Mouse (Mus musculus) midbrain, embryonic 13.5 days (tissue): ENCODE results near the gene Abhd16a. TPM values are rescaled to one million over a fixed set of nuclear protein-coding genes. Genes with fewer than 3 reads are reported as not detected.
"Not testable (repeated sequence)": the region's sequence is repeated elsewhere in the genome, so short reads cannot be mapped to it uniquely, and the experiment has no call there.

Experiments
- ATAC-seq: fragments of 200-750 bp; cut with Nextera tagmentation; 2 replicates; pipeline ENCODE4 v1.8.0; 2017; ENCODE audit warnings: mild to moderate bottlenecking, moderate TSS enrichment, moderate library complexity
- H3K27ac ChIP-seq: fragments of 300-500 bp; sonication (generic); 2 replicates; pipeline ENCODE4 v1.5.1; 2015; ENCODE audit warnings: inconsistent platforms, mild to moderate bottlenecking, moderate library complexity
- H3K27me3 ChIP-seq: fragments of 300-500 bp; sonication (generic); 2 replicates; pipeline ENCODE4 v1.6.1; 2015; ENCODE audit warnings: mild to moderate bottlenecking, inconsistent platforms
- H3K36me3 ChIP-seq: fragments of 300-500 bp; sonication (generic); 2 replicates; pipeline ENCODE4 v1.6.1; 2015; ENCODE audit warnings: mild to moderate bottlenecking, inconsistent platforms
- H3K4me1 ChIP-seq: fragments of 300-500 bp; sonication (generic); replicated peaks from 2 replicates; pipeline ENCODE4 v1.6.1; 2015; ENCODE audit warnings: inconsistent platforms
- H3K4me2 ChIP-seq: fragments of 300-500 bp; sonication (generic); replicated peaks from 2 replicates; pipeline ENCODE4 v1.6.1; 2015; ENCODE audit warnings: moderate library complexity, mild to moderate bottlenecking, inconsistent platforms
- H3K4me3 ChIP-seq: fragments of 300-500 bp; sonication (generic); replicated peaks from 2 replicates; pipeline ENCODE4 v1.5.1; 2015; ENCODE audit warnings: mild to moderate bottlenecking, inconsistent platforms
- H3K9ac ChIP-seq: fragments of 300-500 bp; sonication (generic); replicated peaks from 2 replicates; pipeline ENCODE4 v1.6.1; 2015; ENCODE audit warnings: mild to moderate bottlenecking, inconsistent platforms
- H3K9me3 ChIP-seq: fragments of 300-500 bp; sonication (generic); 2 replicates; pipeline ENCODE4 v1.6.1; 2016; ENCODE audit warnings: mild to moderate bottlenecking, inconsistent platforms
- WGBS: fragments of 180-500 bp; shearing (Covaris S2); methylation state at CpG from one replicate; pipeline ENCODE4 v1.1.7; 2015; 5-methylcytosine and 5-hydroxymethylcytosine counted together
- polyA plus RNA-seq: library from polyadenylated mRNA; unstranded; fragments of >200 nt; fragmentation: Nextera tagmentation; extraction: Ambion mirVana; gene quantifications from 2 replicates; pipeline ENCODE4 v1.2.1, GENCODE M21; 2015

The Abhd16a gene
- polyA plus RNA-seq, 1 experiment from 2014 or later: 86.5 TPM

- no peak for ATAC-seq
- no peak within 1 kb of the TSS for H3K4me2 ChIP-seq
- peaks cover 10% of the 10 kb centered on the region for H3K36me3 ChIP-seq
- H3K4me1 ChIP-seq: peaks cover 7% of the 10 kb centered on the region
- H3K27me3 ChIP-seq: no peaks in the 10 kb centered on the region
- H3K9ac ChIP-seq: 0 out of 2 replicates have a peak within 1 kb of the TSS, but pooled peaks have one; percentile 15
- H3K9me3 ChIP-seq: no peaks in the 10 kb centered on the region
- 87% methylated on average over 6 of the region's 6 CpGs for WGBS
- no peak within 1 kb of the TSS for H3K27ac ChIP-seq
- no peak within 1 kb of the TSS for H3K4me3 ChIP-seq
Measured at GRCm38 (mm10) chr17:35108097-35108496, 19.0 kb downstream of the Abhd16a start, which contains the start of gene Ly6g5c. Gene Ly6g5c, plus strand, starts transcription at chr17:35108279.

- WGBS: 71% methylated on average over 9 of the region's 9 CpGs
- H3K9ac ChIP-seq: no peak overlapping the region
- ATAC-seq: no peak
Measured at GRCm38 (mm10) chr17:35111774-35112173, 22.7 kb downstream of the Abhd16a start.

GRCm38 (mm10) chr17:35115046-35116019 is 26.3 kb downstream of the Abhd16a start, which contains the start of gene Ly6g5b:
Gene Ly6g5b, minus strand, starts transcription at chr17:35115428.
- peaks cover 52% of the 10 kb centered on the region for H3K36me3 ChIP-seq

More at GRCm38 (mm10) chr17:35111774-35112173, 22.7 kb downstream of the Abhd16a start:
- H3K4me3 ChIP-seq: no peak overlapping the region
- no peaks in the 10 kb centered on the region for H3K4me1 ChIP-seq
- H3K27ac ChIP-seq: no peak overlapping the region
- H3K9me3 ChIP-seq: no peaks in the 10 kb centered on the region
- no peaks in the 10 kb centered on the region for H3K27me3 ChIP-seq
- no peak overlapping the region for H3K4me2 ChIP-seq
- peaks cover 28% of the 10 kb centered on the region for H3K36me3 ChIP-seq

GRCm38 (mm10) chr17:35120745-35121142 is 31.7 kb downstream of the Abhd16a start:
- Histone ChIP-seq H3K27ac (peak overlapping the region; percentile 57), H3K4me3 (peak overlapping the region; percentile 94), H3K9ac (peak overlapping the region; percentile 97), H3K4me2 (peak overlapping the region; percentile 98), H3K27me3 (no peaks in the 10 kb centered on the region), H3K36me3 (peaks cover 53% of the 10 kb centered on the region), H3K9me3 (no peaks in the 10 kb centered on the region), H3K4me1 (peaks cover 30% of the 10 kb centered on the region)
- no peak for ATAC-seq
- under 1% methylated on average over 33 of the region's 33 CpGs for WGBS

More at GRCm38 (mm10) chr17:35115046-35116019, 26.3 kb downstream of the Abhd16a start, which contains the start of gene Ly6g5b:
- Histone ChIP-seq H3K27ac (no peak within 1 kb of the TSS), H3K4me2 (no peak within 1 kb of the TSS), H3K27me3 (no peaks in the 10 kb centered on the region), H3K9ac (0 out of 2 replicates have a peak within 1 kb of the TSS, but pooled peaks have one; percentile 14), H3K4me3 (no peak within 1 kb of the TSS), H3K4me1 (peaks cover 9% of the 10 kb centered on the region), H3K9me3 (no peaks in the 10 kb centered on the region)
- no peak for ATAC-seq
- 88% methylated on average over 8 of the region's 8 CpGs for WGBS

- Histone ChIP-seq H3K27ac (peak within 1 kb of the TSS; percentile 94), H3K4me1 (peaks cover 36% of the 10 kb centered on the region), H3K9ac (peak within 1 kb of the TSS; percentile 97), H3K9me3 (no peaks in the 10 kb centered on the region), H3K36me3 (peaks cover 47% of the 10 kb centered on the region), H3K4me2 (peak within 1 kb of the TSS; percentile 98), H3K27me3 (no peaks in the 10 kb centered on the region), H3K4me3 (peak within 1 kb of the TSS; percentile 94)
- WGBS: under 1% methylated on average over 50 of the region's 50 CpGs
- ATAC-seq: peak; percentile 96
Measured at GRCm38 (mm10) chr17:35121143-35121799, 32.2 kb downstream of the Abhd16a start, which contains the start of gene Gpank1. Gene Gpank1, plus strand, starts transcription at chr17:35121455.

- under 1% methylated on average over 19 of the region's 19 CpGs for WGBS
Measured at GRCm38 (mm10) chr17:35121871-35122303, 32.8 kb downstream of the Abhd16a start, which contains the start of gene Csnk2b. Gene Csnk2b, minus strand, starts transcription at chr17:35122053.

GRCm38 (mm10) chr17:35123287-35123686 is 34.2 kb downstream of the Abhd16a start:
- peaks cover 35% of the 10 kb centered on the region for H3K36me3 ChIP-seq
- H3K4me3 ChIP-seq, H3K4me2 ChIP-seq, H3K27me3 ChIP-seq, H3K27ac ChIP-seq, H3K9me3 ChIP-seq, H3K9ac ChIP-seq, ATAC-seq: not testable (repeated sequence)
- H3K4me1 ChIP-seq: peaks cover 52% of the 10 kb centered on the region
- WGBS: 94% methylated on average over 9 of the region's 9 CpGs

More at GRCm38 (mm10) chr17:35121871-35122303, 32.8 kb downstream of the Abhd16a start, which contains the start of gene Csnk2b:
- H3K27me3 ChIP-seq: no peaks in the 10 kb centered on the region
- peaks cover 42% of the 10 kb centered on the region for H3K4me1 ChIP-seq
- H3K27ac ChIP-seq: peak within 1 kb of the TSS; percentile 94
- peak within 1 kb of the TSS; percentile 94 for H3K4me3 ChIP-seq
- H3K36me3 ChIP-seq: peaks cover 44% of the 10 kb centered on the region
- H3K9ac ChIP-seq: peak within 1 kb of the TSS; percentile 97
- no peaks in the 10 kb centered on the region for H3K9me3 ChIP-seq
- H3K4me2 ChIP-seq: peak within 1 kb of the TSS; percentile 98
- no peak; the same call in 1 of the 2 replicates for ATAC-seq

- not testable (repeated sequence) for H3K9ac ChIP-seq, H3K9me3 ChIP-seq, ATAC-seq, H3K27me3 ChIP-seq, H3K4me3 ChIP-seq, H3K4me2 ChIP-seq, H3K27ac ChIP-seq
- Histone ChIP-seq H3K4me1 (peaks cover 52% of the 10 kb centered on the region), H3K36me3 (peaks cover 30% of the 10 kb centered on the region)
- 95% methylated on average over 12 of the region's 12 CpGs for WGBS
Measured at GRCm38 (mm10) chr17:35124261-35124896, 35.3 kb downstream of the Abhd16a start.

- Histone ChIP-seq H3K27ac (no peak overlapping the region), H3K36me3 (peaks cover 34% of the 10 kb centered on the region), H3K4me2 (peak overlapping the region; percentile 85; the same call in 1 of the 2 replicates), H3K4me1 (peaks cover 46% of the 10 kb centered on the region), H3K27me3 (no peaks in the 10 kb centered on the region), H3K4me3 (no peak overlapping the region), H3K9me3 (no peaks in the 10 kb centered on the region), H3K9ac (peak overlapping the region; percentile 90; the same call in 1 of the 2 replicates)
- 100% methylated on average over 1 of the region's 1 CpGs for WGBS
- no peak for ATAC-seq
Measured at GRCm38 (mm10) chr17:35125081-35125480, 36.0 kb downstream of the Abhd16a start.

- H3K4me1 ChIP-seq: peaks cover 41% of the 10 kb centered on the region
- H3K36me3 ChIP-seq: peaks cover 39% of the 10 kb centered on the region
- ATAC-seq: no peak
- no peaks in the 10 kb centered on the region for H3K9me3 ChIP-seq
- H3K4me2 ChIP-seq: peak overlapping the region; percentile 85
- H3K4me3 ChIP-seq: peak overlapping the region; percentile 68
- no peaks in the 10 kb centered on the region for H3K27me3 ChIP-seq
- 37% methylated on average over 6 of the region's 6 CpGs for WGBS
- H3K27ac ChIP-seq: peak overlapping the region; percentile 74; the same call in 1 of the 2 replicates
- peak overlapping the region; percentile 90 for H3K9ac ChIP-seq
Measured at GRCm38 (mm10) chr17:35125578-35125977, 36.5 kb downstream of the Abhd16a start.

GRCm38 (mm10) chr17:35126206-35126611 is 37.1 kb downstream of the Abhd16a start, which contains the start of gene D17H6S53E:
Gene D17H6S53E, plus strand, starts transcription at chr17:35126373.
- Histone ChIP-seq H3K36me3 (peaks cover 39% of the 10 kb centered on the region), H3K4me3 (peak within 1 kb of the TSS; percentile 68), H3K4me1 (peaks cover 40% of the 10 kb centered on the region), H3K27me3 (no peaks in the 10 kb centered on the region), H3K27ac (peak within 1 kb of the TSS; percentile 74), H3K4me2 (peak within 1 kb of the TSS; percentile 85), H3K9me3 (no peaks in the 10 kb centered on the region), H3K9ac (peak within 1 kb of the TSS; percentile 90)
- peak; percentile 25; the same call in 1 of the 2 replicates for ATAC-seq
- under 1% methylated on average over 36 of the region's 36 CpGs for WGBS
